Mouse (Mus musculus) B cell, adult 2 months (primary cell): ENCODE data around the gene Kcna3.

Experiments used
- DNase-seq, 2 experiments: peaks; one replicate each; pipeline ENCODE4 v3.0.0; 2022

Gene Kcna3

GRCm38 (mm10) chr3:107065510-107066095 lies 29.6 kb downstream of the Kcna3 start:
- DNase-seq = no peak

- DNase-seq = no peak
These were observed 30.3 kb downstream of the Kcna3 start for GRCm38 (mm10) chr3:107066165-107066850.

GRCm38 (mm10) chr3:107067245-107067644 lies 31.3 kb downstream of the Kcna3 start:
- DNase-seq = no peak

GRCm38 (mm10) chr3:107073863-107074262 lies 37.9 kb downstream of the Kcna3 start:
- no peak for DNase-seq

GRCm38 (mm10) chr3:107075705-107076104 lies 39.7 kb downstream of the Kcna3 start:
- DNase-seq = no peak

- peak; percentile 25 to 37 for DNase-seq
These were observed 40.7 kb downstream of the Kcna3 start for GRCm38 (mm10) chr3:107076658-107077057.

- no peak for DNase-seq
These were observed 41.1 kb downstream of the Kcna3 start for GRCm38 (mm10) chr3:107077101-107077500.

- no peak for DNase-seq
These were observed 44.8 kb downstream of the Kcna3 start for GRCm38 (mm10) chr3:107080803-107081202.

GRCm38 (mm10) chr3:107081227-107081626 lies 45.3 kb downstream of the Kcna3 start:
- peak in 1 of 2 experiments; percentile 43 for DNase-seq

- DNase-seq = peak in 1 of 2 experiments; percentile 47
These were observed 48.6 kb downstream of the Kcna3 start for GRCm38 (mm10) chr3:107084586-107084985.

GRCm38 (mm10) chr3:107087410-107087809 lies 51.4 kb downstream of the Kcna3 start:
- DNase-seq = no peak
